Mouse (Mus musculus) testis, adult 2 months (tissue): ENCODE results near the gene Rabgef1.

Source experiments
- CTCF ChIP-seq: fragments of 200-500 bp; IDR thresholded peaks from 2 replicates; pipeline ENCODE4 v1.5.1; 2012; ENCODE audit warnings: low read depth, mild to moderate bottlenecking, inconsistent platforms, low read length, moderate library complexity; ENCODE audit not compliant: control insufficient read depth, insufficient read depth, insufficient replicate concordance
- POLR2A ChIP-seq: fragments of 200-500 bp; IDR thresholded peaks from 2 replicates; pipeline ENCODE4 v1.6.1; 2012; ENCODE audit warnings: low read depth, mild to moderate bottlenecking, inconsistent platforms, low read length, moderate library complexity; ENCODE audit not compliant: control insufficient read depth

- TF ChIP-seq POLR2A (no peak), CTCF (no peak)
These were observed 47.3 kb upstream of the Rabgef1 start for GRCm38 (mm10) chr5:130124271-130124670.
